Mouse (Mus musculus): ENCODE results near the gene Dzank1. TPM values are rescaled to one million over a fixed set of nuclear protein-coding genes. Genes with fewer than 3 reads are reported as not detected.

Dzank1 gene
- polyA plus RNA-seq (2015; fragmentation: Nextera tagmentation; extraction: Ambion mirVana) = 0.07 and 0.42 TPM in 2 replicates

GRCm38 (mm10) chr2:144526981-144527820 is at the start of gene Dzank1, which contains the start of gene Polr3f:
Gene Dzank1 (minus strand): TSS chr2:144527414.
Gene Polr3f (plus strand): TSS chr2:144527718.

GRCm38 (mm10) chr2:144555820-144556552 is 28.8 kb upstream of the Dzank1 start, which contains the start of gene Sec23b:
Gene Sec23b (plus strand): TSS chr2:144556229.

DNA sequence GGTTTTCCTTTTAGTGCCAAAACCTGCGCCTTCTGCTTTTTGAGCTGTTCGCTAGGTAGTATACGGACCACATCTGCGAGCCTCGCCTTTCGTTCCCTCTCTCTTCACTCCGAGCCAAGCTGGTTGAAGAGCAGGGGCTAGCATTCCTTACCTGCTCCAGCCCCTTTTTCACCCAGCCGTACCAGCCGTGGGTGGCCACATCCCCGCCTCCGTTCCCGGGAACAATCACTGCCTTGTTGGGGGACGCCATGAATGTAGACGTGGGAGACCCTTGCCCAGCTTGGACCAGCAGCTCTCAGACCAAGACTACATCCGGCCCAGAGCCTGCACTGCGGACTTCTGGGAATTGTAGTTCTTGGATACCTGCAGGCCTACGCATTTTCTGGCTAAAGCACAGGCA is 23.3 kb upstream of the Dzank1 start, which contains the start of gene Rbbp9:
TSS of gene Rbbp9 (minus strand) at position 341 of the 400 bp plus-strand sequence.

Other genes starting within 250 kb of the Dzank1 start
- not detected in 2 replicates for gene Ovol2, start 195.3 kb downstream of the Dzank1 start, polyA plus RNA-seq (2015; fragmentation: Nextera tagmentation; extraction: Ambion mirVana)
- 19.0 and 21.0 TPM in 2 replicates for gene Kat14, start 158.4 kb downstream of the Dzank1 start, polyA plus RNA-seq (2015; fragmentation: Nextera tagmentation; extraction: Ambion mirVana)
- 2.4 and 2.5 TPM in 2 replicates for gene Pet117, start 158.4 kb downstream of the Dzank1 start, polyA plus RNA-seq (2015; fragmentation: Nextera tagmentation; extraction: Ambion mirVana)
- 10.1 and 12.9 TPM in 2 replicates for gene Polr3f, start 304 bp upstream of the Dzank1 start, polyA plus RNA-seq (2015; fragmentation: Nextera tagmentation; extraction: Ambion mirVana)
- 10.0 and 15.4 TPM in 2 replicates for gene Rbbp9, start 23.5 kb upstream of the Dzank1 start, polyA plus RNA-seq (2015; fragmentation: Nextera tagmentation; extraction: Ambion mirVana)
- gene Sec23b, start 28.8 kb upstream of the Dzank1 start, polyA plus RNA-seq (2015; fragmentation: Nextera tagmentation; extraction: Ambion mirVana) = 42.5 and 46.7 TPM in 2 replicates
- 35.4 and 39.8 TPM in 2 replicates for gene Smim26, start 66.6 kb upstream of the Dzank1 start, polyA plus RNA-seq (2015; fragmentation: Nextera tagmentation; extraction: Ambion mirVana)
- 34.3 and 38.6 TPM in 2 replicates for gene Dtd1, start 72.5 kb upstream of the Dzank1 start, polyA plus RNA-seq (2015; fragmentation: Nextera tagmentation; extraction: Ambion mirVana)